Mouse (Mus musculus) cerebellum, adult 11 months (tissue): ENCODE measurements around the gene Zdhhc6.

Experiments
- DNase-seq: peaks from one replicate; pipeline ENCODE4 v3.0.0; 2022

Zdhhc6 gene

GRCm38 (mm10) chr19:55315452-55316108 lies at the start of gene Zdhhc6:
Gene Zdhhc6 (minus strand): TSS chr19:55316032.
- peak; percentile 76 for DNase-seq

- no peak for DNase-seq
Observed at GRCm38 (mm10) chr19:55362606-55363005, 46.8 kb upstream of the Zdhhc6 start.

- no peak for DNase-seq
Observed at GRCm38 (mm10) chr19:55350673-55351378, 35.0 kb upstream of the Zdhhc6 start.

- DNase-seq, result no peak
Observed at GRCm38 (mm10) chr19:55348187-55348586, 32.4 kb upstream of the Zdhhc6 start.

GRCm38 (mm10) chr19:55343274-55343673 lies 27.4 kb upstream of the Zdhhc6 start:
- DNase-seq, result no peak

- no peak for DNase-seq
Observed at GRCm38 (mm10) chr19:55342423-55342822, 26.6 kb upstream of the Zdhhc6 start.

- DNase-seq, result no peak
Observed at GRCm38 (mm10) chr19:55341377-55341776, 25.5 kb upstream of the Zdhhc6 start.

- DNase-seq, result no peak
Observed at GRCm38 (mm10) chr19:55340521-55340920, 24.7 kb upstream of the Zdhhc6 start.

GRCm38 (mm10) chr19:55337664-55338063 lies 21.8 kb upstream of the Zdhhc6 start:
- no peak for DNase-seq

GRCm38 (mm10) chr19:55337066-55337465 lies 21.2 kb upstream of the Zdhhc6 start:
- no peak for DNase-seq

GRCm38 (mm10) chr19:55336441-55336840 lies 20.6 kb upstream of the Zdhhc6 start:
- DNase-seq, result no peak

- DNase-seq, result no peak
Observed at GRCm38 (mm10) chr19:55335881-55336280, 20.0 kb upstream of the Zdhhc6 start.

GRCm38 (mm10) chr19:55332641-55333268 lies 16.9 kb upstream of the Zdhhc6 start:
- peak; percentile 52 for DNase-seq

- DNase-seq, result no peak
Observed at GRCm38 (mm10) chr19:55331776-55332175, 15.9 kb upstream of the Zdhhc6 start.

- no peak for DNase-seq
Observed at GRCm38 (mm10) chr19:55327510-55327909, 11.7 kb upstream of the Zdhhc6 start.

GRCm38 (mm10) chr19:55322604-55323003 lies 6.8 kb upstream of the Zdhhc6 start:
- no peak for DNase-seq

GRCm38 (mm10) chr19:55319521-55319920 lies 3.7 kb upstream of the Zdhhc6 start:
- no peak for DNase-seq

- no peak for DNase-seq
Observed at GRCm38 (mm10) chr19:55319036-55319435, 3.2 kb upstream of the Zdhhc6 start.

- no peak for DNase-seq
Observed at GRCm38 (mm10) chr19:55316901-55317300, 1.1 kb upstream of the Zdhhc6 start.

- peak; percentile 87 for DNase-seq
Observed at GRCm38 (mm10) chr19:55316109-55316714, 380 bp upstream of the Zdhhc6 start, which contains the start of gene Vti1a. Gene Vti1a (plus strand): TSS chr19:55316295.

- no peak for DNase-seq
Observed at GRCm38 (mm10) chr19:55313649-55314048, 2.2 kb downstream of the Zdhhc6 start.

GRCm38 (mm10) chr19:55311874-55312273 lies 4.0 kb downstream of the Zdhhc6 start:
- DNase-seq, result no peak

GRCm38 (mm10) chr19:55305024-55305423 lies 10.8 kb downstream of the Zdhhc6 start:
- no peak for DNase-seq

- DNase-seq, result no peak
Observed at GRCm38 (mm10) chr19:55300525-55300924, 15.3 kb downstream of the Zdhhc6 start.
